Mouse (Mus musculus): ENCODE results near the gene Rdh16f2.
A peak's percentile ranks its signal among the peaks of the same experiment; 100 is the strongest.
"Not testable (repeated sequence)": the region's sequence is repeated elsewhere in the genome, so short reads cannot be mapped to it uniquely, and the experiment has no call there.

Gene Rdh16f2

GRCm38 (mm10) chr10:127893163-127894022, 27.1 kb downstream of the Rdh16f2 start:
- DNase-seq = peak; percentile 18 to 30

- DNase-seq = no peak
These were observed 30.4 kb downstream of the Rdh16f2 start for GRCm38 (mm10) chr10:127896705-127897104.

- no peak for DNase-seq
These were observed 31.2 kb downstream of the Rdh16f2 start for GRCm38 (mm10) chr10:127897506-127897905.

- DNase-seq = no peak
These were observed 31.9 kb downstream of the Rdh16f2 start, which contains the start of gene Sdr9c7 for GRCm38 (mm10) chr10:127898218-127898617. TSS of gene Sdr9c7 (plus strand) at chr10:127898518.

- no peak for DNase-seq
These were observed 33.5 kb downstream of the Rdh16f2 start for GRCm38 (mm10) chr10:127899783-127900182.

GRCm38 (mm10) chr10:127901751-127902150, 35.5 kb downstream of the Rdh16f2 start:
- DNase-seq = no peak

GRCm38 (mm10) chr10:127903116-127903515, 36.8 kb downstream of the Rdh16f2 start:
- DNase-seq = no peak

GRCm38 (mm10) chr10:127904718-127905446, 38.6 kb downstream of the Rdh16f2 start:
- DNase-seq = no peak

GRCm38 (mm10) chr10:127906138-127906537, 39.9 kb downstream of the Rdh16f2 start:
- no peak for DNase-seq

- DNase-seq = no peak
These were observed 41.2 kb downstream of the Rdh16f2 start for GRCm38 (mm10) chr10:127907386-127907951.

- DNase-seq = no peak
These were observed 49.3 kb downstream of the Rdh16f2 start for GRCm38 (mm10) chr10:127915578-127915977.

- not testable (repeated sequence) for DNase-seq
These were observed 50.9 kb downstream of the Rdh16f2 start for GRCm38 (mm10) chr10:127917183-127917582.

- DNase-seq = no peak
These were observed 51.4 kb downstream of the Rdh16f2 start for GRCm38 (mm10) chr10:127917651-127918050.

- DNase-seq = no peak
These were observed 56.0 kb downstream of the Rdh16f2 start for GRCm38 (mm10) chr10:127922241-127922640.

GRCm38 (mm10) chr10:127923024-127923423, 56.8 kb downstream of the Rdh16f2 start:
- DNase-seq = no peak

GRCm38 (mm10) chr10:127924597-127925378, 58.5 kb downstream of the Rdh16f2 start:
- no peak for DNase-seq

Data from thymus, postnatal 36 days (tissue).